Mouse (Mus musculus) common myeloid progenitor, adult 5-6 weeks (primary cell): Measurements from ENCODE around the gene Rps6kc1. TPM values are rescaled to one million over a fixed set of nuclear protein-coding genes. Genes with fewer than 3 reads are reported as not detected.

ENCODE experiments used
- ATAC-seq: replicated peaks from 2 replicates; pipeline ENCODE4 v1.8.0; 2016; ENCODE audit warnings: low read depth, mild to moderate bottlenecking, moderate TSS enrichment, inconsistent platforms; ENCODE audit not compliant: poor library complexity, severe bottlenecking
- total RNA-seq: library from RNA; stranded (forward); fragments of 200-1000, 187-1606 nt; gene quantifications from 2 replicates; pipeline ENCODE4 v1.2.3, GENCODE M21; 2017

Rps6kc1 gene
- total RNA-seq, 1 experiment from 2014 or later: 16.7 TPM

GRCm38 (mm10) chr1:190772088-190772885 lies 139.3 kb downstream of the Rps6kc1 start:
- ATAC-seq: no peak

DNA sequence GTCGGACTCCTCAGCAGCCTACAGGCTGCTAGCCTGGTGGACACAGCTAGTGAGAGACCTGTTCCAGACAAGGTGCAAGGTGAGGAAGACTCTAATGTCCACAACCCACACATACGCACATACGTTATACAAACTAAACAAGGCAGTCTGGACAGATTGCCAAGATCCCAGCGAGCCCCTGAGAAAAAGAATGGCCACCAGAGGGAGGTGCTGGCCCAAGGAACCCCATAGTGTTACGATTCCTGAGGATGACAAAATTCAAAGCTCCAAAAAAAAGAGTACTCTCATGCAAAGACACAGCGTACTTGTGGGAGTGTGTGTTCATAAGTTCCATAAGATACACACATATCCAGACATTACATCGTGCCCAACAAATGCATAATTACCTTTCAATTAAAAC lies 141.8 kb downstream of the Rps6kc1 start:
- no peak for ATAC-seq

- ATAC-seq: no peak
These were observed 143.3 kb downstream of the Rps6kc1 start for GRCm38 (mm10) chr1:190768307-190768706.

DNA sequence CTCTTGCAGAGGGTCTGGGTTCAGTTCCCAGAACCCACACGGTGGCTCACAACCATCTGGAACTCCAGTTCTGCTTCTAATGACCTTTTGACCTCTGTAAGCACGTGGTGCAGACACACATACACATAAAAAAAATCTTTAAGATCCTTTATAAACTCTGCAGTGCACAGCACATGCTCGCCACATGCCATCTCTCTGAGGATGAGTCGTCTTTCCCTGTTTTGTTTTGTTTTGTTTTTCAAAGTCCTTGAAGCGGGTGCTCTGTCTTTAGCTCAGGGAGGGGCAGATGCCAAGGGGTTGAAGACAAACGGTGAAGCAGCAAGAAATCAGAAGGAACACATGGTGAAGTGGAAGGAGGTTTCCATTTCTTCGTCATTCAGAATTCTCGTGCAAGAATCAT lies 143.9 kb downstream of the Rps6kc1 start:
- ATAC-seq: no peak

DNA sequence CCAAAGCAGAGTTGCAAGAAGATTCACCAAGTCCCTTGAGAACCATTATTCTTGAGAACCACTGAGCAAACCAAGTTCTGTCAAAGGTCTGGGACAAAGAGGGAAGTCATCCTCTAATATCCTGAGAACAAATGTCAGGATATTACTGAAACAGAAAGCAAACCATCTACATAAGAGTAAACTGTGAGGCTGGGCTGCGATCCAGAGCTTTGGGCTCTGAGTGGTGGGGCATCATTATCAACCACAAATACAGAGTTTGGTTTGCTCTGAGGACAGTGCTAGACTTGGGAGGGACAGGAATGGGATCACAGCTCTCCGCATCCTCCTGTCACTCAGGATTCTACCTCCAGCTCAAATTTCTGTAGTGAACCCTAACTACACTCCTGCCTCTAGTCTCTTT lies 144.8 kb downstream of the Rps6kc1 start:
- ATAC-seq: no peak

DNA sequence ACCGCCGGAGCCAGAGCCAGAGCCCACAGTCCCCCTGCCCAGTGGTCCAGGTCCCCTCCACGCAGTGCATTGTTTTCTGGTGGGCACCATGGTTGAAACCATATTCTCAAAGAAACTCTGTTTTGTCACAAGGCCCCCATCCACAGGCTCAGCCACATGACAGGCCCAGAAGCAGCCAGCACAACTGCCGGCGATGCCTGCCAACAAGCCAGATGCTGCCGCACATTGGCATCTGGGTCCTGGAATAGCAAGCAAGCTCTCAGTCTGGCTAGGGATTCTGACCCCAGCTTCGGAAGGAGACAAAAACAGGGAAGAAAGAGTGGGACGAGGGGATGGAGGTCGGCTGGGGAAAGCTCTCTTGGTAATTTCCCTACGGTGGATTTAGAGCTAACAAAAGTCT lies 147.8 kb downstream of the Rps6kc1 start:
- no peak for ATAC-seq

DNA sequence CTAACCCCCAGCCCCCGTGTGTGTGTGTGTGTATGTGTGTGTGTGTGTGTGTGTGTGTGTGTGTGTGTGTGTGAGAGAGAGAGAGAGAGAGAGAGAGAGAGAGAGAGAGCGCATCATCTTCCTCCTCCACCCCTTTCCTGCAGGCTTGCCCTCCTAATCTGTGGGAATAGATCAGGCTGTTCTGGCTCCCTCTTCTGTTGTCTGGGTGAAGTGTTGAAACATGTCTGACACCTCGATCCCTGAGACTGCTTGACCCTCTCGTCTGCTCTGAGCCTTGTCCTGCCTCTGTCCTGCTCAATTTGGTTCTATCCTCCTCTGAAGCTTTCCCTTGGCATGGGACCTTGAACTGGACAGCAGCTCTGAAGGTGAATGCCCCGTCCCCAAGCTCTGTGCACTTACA lies 149.8 kb downstream of the Rps6kc1 start:
- no peak for ATAC-seq

DNA sequence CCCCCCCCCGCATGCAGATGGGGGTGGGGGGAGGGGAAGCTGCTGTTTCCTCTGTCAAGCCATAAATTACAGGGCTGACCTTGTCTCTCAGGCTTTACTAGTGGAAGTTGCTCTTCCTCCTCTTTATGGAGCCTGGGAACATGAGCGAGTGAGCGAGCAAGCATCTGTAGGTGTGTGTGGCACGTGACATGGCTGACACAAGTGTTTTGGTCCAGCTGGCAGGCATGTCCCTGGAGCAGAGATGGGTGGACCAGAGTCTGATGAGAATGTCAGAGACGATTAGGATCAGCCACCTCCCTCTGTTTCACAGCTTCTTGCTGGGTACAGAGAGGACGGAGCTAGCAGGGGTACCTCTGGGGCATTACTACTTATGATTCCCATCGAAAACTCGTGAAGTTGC lies 153.7 kb downstream of the Rps6kc1 start:
- no peak for ATAC-seq

DNA sequence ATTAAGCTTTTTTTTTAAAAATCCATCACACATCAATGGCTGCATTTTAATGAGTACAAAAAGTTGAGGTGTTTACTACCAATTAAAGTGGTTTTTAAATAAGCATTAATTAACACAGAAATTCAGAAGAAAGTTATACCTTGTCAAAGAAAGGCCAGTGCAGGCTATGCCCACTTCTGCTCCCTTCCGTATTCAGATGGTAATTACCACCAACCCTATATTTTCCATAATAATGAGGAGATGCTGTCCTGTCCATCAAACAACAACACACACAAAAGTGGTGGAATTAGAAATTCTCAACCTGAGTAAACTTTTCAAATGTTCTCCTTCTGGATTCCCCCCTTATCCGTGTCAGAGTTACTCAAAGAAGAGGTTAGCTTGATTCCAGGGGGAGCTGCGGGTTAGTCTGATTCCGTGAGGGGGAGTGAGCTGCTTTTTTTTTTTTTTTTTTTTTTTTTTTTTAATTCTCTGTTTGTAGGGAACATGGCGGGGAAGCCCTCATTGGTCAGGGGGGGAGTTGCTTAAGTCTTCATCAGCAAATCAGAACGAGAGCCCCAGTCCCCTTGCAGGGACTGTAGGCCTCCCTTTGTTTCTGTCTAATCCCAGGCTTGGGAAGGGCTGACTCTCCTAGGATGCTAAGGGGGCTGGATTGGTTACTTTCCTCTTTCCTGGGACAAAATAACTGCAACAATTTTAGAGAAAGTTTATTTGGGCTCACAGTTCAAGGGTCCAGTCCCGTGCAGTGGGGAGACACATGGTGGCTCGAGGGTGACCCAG lies 159.6 kb downstream of the Rps6kc1 start:
- ATAC-seq: no peak

DNA sequence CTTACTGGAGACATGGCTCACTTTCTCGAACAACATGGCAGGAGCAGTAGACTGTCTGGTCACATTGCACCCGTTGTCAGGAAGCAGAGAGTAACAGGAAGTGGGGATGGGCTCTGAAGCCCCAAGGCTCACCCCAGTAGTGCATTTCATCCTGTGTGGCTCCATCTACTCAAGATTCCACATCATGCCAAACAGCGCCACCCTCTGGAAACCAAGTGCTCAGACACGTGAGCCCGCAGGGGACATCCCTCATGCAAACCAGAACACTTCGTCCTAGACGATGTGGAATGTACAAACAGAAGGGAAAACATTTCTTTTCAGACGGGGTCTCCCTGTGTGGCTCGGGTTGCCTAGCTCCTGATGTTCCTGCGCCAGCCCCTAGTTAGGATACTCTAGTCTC lies 162.6 kb downstream of the Rps6kc1 start:
- ATAC-seq: no peak

GRCm38 (mm10) chr1:190741421-190741820 lies 170.1 kb downstream of the Rps6kc1 start:
- ATAC-seq: no peak

DNA sequence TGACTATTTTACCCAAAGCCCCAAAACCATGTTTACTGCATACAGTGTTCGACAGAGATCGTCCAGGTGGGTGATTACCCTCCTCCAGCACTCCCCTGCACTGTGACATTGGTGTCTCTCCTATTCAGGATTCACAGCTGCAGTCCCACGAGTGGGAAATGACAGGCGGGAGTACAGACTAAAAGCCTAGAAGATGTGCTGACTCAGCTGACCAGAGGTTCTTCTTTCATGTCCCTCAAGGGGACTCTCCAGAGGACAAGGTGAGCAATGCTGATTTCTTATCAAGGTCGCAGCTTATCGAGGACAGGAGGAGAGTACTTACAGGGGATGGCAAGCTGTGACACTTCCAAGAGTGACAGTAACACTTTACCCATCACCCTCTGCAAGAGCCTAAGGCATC lies 178.8 kb downstream of the Rps6kc1 start:
- no peak for ATAC-seq

DNA sequence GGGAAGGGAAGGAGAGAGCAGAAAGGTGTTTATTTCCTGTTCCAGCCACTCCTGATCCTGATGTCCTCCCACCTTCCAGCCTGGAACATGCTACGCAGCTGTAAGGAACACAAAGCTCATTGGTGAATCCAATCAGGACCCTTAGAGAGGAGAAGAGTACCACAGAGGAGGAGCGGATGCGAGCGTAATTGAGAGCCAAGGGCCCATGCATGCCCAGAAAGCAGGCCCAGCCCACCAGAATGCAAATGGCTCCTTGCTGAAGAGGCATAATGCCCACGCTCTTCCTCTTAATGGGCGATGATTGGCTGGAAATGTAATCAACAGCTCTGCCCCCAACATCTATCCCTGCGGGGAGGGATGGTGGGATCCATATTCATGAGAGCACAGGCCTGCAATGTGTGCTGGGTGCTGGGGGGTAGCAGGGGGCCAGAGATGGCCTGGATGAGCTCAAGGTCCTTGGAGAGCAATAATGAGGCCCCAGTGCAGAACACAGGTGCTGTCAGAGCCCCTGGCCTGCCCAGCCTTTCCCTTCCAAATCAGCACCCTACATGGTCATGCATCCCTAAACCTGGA lies 182.0 kb downstream of the Rps6kc1 start:
- no peak for ATAC-seq

DNA sequence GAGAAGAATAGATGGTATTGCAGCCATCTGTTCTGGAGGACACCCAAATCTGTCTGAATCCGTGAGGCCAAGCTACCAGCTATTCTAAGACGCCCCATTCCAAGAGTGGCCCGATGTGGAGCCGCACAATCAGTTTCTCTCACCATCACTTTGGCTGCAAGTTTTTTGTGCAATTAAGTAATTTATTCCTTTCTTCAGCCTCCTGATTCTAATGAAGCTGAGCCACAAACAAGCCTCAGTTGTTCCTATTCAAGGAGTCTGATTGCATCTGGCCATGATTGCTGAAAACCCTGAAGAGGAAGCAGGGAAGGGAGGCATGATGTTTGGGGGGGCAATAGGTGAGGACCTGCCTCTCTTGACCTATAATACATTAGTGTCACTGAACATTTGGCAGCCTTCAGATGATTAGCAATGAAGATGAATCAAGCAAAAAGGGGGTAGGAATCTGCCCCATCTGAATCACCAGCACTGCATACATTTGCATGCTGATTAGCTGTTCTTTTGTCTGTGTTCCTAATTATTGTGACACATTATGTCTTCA lies 183.4 kb downstream of the Rps6kc1 start:
- ATAC-seq: no peak

DNA sequence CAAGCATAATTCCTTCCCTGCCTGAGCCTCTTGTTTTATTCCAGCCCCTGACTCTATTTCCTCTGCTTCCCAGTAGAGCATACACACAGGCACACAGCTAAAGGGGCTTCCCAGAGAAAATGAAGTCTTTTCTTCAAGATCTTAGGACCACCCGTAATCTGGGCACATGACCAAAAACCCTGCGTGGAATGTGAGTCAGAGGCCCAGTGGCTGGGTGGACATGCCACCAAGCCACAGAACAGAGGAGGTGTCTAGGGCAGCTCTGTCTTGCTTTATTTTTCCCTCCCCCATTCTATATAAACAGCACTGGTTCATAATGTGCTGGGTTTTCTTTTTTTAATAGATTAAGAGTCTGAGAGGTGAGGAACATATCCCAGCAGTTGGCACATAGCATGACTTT lies 184.2 kb downstream of the Rps6kc1 start:
- ATAC-seq: no peak

DNA sequence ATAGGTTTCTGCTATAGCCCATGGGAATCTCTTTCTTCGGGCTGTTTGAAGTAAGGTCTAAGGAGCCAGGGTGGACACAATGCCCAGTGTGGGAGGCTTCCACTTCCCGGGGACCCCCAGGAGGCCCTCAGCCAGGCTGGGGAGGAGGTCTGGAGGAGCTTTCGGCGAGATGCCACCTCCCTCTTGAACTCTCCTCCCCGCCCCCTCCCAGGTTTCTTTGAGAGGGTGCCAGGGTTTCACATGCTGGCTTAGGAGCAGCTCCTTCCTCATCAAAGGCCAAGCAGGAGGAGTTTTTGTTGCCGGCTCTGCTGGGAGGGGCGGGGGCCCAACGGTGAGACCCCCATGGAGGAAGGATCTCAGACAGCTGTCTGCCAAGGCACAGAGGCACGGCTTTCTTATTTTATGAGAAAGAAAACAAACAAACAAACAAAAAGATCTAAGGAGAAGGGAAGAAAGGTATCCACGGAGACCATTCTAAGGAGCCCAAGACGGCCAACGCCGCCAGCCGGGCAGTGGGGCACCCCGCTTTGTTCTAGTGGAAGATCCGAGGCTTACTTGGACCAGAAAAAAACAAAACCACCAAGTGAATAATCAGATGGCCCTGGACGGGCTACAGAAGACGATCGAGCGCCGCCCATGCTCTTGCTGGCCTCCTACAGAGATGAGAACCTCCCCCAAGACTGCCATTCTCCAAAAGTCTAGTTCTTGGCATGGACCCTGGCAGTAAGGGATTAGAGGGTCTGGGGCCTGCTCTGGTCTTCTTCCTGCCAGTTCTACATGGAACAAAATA lies 186.8 kb downstream of the Rps6kc1 start:
- no peak for ATAC-seq

DNA sequence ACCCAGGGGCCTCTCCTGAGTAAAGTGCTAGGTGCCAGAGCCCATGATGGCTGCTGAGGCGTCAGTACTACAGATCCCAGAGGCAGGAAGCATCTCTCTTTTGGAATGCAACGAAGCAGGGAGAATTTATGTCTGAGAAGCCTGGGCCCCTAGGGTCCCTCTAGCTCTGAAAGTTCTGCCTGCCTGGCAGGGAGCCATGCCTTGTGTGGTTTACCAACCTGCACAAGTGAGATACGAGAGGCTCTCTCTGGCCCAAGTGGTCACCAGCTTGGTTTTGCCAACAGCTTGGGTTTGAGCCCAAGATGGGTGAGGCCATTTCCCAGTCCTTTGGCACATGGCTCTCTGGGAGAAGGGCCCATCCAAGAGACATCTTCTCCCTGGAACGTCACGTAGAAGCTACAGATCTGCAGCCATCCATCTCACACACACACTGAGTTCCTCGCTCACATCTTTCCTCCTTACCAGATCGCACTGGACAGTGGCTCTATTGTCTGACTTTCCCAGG lies 187.6 kb downstream of the Rps6kc1 start:
- no peak for ATAC-seq

- ATAC-seq: no peak
These were observed 197.7 kb downstream of the Rps6kc1 start for GRCm38 (mm10) chr1:190713848-190714247.

DNA sequence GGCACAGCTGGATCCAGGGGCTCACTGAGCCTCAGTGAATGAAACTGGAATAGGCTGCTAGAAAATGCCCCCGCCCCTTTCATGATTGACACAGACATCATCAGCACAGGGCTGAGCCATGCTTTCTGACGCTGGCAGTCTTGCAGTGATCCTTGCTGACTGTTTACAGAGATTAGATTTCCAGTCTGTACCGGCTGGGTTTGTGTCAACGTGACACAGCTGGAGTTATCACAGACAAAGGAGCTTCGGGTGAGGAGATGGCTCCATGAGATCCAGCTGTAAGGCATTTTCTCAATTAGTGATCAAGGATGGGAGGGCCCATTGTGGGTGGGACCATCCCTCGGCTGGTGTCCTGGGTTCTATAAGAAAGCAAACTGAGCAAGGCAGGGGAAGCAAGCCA lies 214.0 kb downstream of the Rps6kc1 start:
- no peak for ATAC-seq

DNA sequence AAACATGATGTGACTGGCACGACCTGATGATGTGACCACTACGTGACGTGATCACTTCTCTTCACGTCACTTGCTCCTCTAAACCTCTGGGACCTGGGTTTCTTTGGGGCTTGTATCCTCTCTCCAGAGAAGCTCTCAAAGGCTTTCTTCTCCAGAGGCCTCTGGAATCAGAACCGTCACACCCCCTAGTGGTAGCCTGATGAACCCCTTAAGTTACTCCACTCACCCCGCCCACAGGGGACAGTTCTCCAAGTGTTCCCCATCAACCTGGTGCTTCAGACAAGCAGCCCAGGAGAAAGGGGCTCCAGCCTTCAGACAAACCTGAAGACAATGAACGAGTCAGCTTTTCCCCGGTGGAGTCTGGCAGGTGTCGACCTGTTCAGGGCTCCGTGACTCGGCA lies 216.0 kb downstream of the Rps6kc1 start:
- peak; percentile 63; the same call in 1 of the 2 replicates for ATAC-seq
